Mouse (Mus musculus): ENCODE measurements around the gene Insr. TPM values are rescaled to one million over a fixed set of nuclear protein-coding genes. Genes with fewer than 3 reads are reported as not detected.
"Not testable (repeated sequence)": the region's sequence is repeated elsewhere in the genome, so short reads cannot be mapped to it uniquely, and the experiment has no call there.

Insr gene
- total RNA-seq, 2 experiments from 2014 or later = 6.1 to 14.1 TPM

DNA sequence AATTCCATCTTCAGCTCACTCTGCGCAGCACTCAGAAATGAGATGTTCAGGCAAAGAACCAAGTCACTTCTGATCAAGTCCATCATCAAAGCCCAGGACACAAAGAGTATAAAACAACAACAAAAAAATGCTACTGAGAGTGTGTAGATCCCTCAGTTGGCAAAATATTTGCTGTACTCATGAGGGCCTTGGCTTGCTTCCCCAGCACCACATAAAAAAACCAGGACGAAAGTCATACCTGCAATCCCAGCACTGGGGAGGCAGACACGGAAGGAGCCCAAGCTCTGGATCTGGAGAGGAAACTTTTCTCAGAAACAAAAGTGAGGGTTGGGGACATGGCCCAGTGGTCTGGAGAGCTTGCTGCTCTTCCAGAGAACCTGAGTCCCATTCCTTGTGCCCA lies 69.5 kb downstream of the Insr start:
- no peak for ATAC-seq (replicated peaks; ENCODE audit: low FRiP score, low TSS enrichment, poor library complexity, severe bottlenecking)

DNA sequence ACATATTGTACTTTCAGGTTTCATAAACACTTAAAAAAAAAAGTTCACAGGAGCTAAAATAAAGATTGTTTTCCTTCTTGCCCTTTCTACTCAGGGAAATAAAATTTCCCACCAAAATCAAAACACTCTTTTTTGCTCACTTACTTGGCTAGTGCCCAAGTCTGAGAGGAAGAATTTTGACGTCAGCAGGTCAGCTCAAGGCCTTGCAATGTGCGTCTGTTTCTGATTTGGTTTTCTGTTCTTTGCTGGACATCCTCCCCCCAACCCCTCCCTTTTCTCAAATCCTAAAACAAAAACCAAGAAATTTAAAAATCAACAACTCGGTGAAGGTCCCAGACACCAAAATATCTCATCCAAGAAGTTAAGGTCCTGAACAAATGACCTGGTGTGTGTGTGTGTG lies 70.1 kb downstream of the Insr start:
- no peak for ATAC-seq (replicated peaks; ENCODE audit: low FRiP score, low TSS enrichment, poor library complexity, severe bottlenecking)

DNA sequence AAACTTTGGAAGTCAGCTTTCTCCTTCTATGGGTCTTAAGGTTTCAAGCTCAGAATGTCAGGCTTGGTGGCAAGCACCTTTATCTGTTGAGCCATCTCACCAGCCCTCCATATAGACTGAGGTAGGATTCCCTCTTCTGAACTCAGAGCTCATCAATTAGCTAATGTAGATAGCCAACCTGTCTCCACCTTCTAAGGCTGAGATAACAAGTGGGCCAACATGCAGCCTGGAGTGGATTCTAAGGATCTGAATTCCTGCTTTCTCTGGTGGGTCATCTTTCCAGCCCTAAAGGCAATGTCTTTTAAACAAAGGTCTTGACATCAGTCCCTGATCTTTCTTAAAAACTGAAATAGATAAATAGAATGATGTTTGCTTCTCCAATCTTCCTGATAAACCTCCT lies 70.7 kb downstream of the Insr start:
- ATAC-seq (replicated peaks; ENCODE audit: low FRiP score, low TSS enrichment, poor library complexity, severe bottlenecking) = no peak

DNA sequence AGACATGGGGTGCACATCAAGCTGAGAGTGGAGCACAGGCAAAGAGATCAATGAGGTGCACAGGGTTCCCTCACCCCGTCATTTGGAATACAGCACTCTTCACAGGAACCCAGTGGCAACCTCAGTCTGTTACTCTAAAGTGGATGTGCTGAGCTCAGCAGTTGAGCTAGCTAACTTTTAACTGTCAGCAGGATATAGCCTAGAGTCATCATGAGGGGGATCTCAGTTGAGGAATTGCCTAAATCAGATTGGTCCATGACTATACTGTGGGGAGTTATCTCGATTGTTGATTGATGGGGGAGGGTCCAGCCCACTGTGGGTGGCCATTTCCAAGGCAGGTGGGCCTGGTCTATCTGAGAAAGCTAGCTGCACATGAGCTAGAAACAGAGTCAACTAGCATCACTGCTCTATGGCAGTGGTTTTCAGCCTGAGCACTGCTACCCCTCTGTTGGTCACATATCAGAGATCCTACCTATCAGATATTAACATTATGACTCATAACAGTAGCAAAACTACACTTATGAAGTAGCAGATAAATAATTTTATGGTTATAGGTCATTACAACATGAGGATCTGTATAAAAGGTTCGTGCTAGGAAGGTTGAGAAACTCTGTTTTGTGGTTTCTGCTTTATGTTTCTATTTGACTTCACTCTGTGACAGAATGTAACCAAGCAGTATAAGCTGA lies 74.5 kb downstream of the Insr start:
- ATAC-seq (replicated peaks; ENCODE audit: low FRiP score, low TSS enrichment, poor library complexity, severe bottlenecking) = no peak

DNA sequence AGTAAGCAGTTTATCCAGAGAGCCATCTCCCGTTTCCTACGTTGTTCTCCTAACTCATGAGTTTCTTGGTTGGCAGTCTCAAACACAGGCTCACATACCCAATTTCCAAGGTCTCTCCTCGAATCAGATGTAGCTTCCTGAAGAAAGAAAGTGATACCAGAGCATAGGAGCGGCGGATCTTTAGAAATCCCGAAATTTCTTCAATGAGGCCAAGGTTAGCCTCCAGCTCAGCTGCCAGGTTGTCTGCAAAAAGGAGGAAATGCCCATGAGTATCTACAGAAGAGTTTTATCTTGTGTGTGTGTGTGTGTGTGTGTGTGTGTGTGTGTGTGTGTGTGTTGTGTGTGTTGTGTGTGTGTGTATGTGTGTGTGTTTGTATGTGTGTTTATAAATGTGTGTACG lies 76.6 kb downstream of the Insr start:
- ATAC-seq (replicated peaks; ENCODE audit: low FRiP score, low TSS enrichment, poor library complexity, severe bottlenecking) = no peak

DNA sequence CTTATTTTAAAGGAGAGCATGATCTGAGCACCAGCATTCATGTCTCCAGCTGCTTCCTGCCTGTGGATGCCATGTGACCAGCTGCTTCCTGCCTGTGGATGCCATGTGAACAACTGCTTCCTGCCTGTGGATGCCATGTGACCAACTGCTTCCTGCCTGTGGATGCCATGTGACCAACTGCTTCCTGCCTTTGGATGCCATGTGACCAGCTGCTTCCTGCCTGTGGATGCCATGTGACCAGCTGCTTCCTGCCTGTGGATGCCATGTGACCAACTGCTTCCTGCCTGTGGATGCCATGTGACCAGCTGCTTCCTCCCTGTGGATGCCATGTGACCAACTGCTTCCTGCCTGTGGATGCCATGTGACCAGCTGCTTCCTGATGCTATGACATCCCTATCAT lies 85.1 kb downstream of the Insr start:
- ATAC-seq (replicated peaks; ENCODE audit: low FRiP score, low TSS enrichment, poor library complexity, severe bottlenecking) = not testable (repeated sequence)

DNA sequence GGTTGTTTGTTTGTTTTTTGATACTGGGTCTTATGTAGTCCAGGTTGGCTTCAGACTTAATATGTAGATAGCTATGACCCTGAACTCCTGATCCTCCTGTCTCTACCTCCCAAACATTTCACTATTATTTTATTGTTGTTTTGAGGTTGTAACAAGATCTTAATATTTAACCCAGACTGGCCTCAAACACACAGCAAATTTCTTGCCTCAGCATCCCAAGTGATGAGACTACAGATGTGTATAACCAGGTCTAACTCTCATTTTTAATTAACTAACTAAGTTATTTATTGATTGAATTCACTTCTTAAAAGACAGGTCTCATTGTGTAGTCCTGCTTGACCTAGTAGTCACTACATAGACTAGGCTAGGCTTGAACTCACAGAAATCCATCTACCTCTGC lies 88.4 kb downstream of the Insr start:
- no peak for ATAC-seq (replicated peaks; ENCODE audit: low FRiP score, low TSS enrichment, poor library complexity, severe bottlenecking)

DNA sequence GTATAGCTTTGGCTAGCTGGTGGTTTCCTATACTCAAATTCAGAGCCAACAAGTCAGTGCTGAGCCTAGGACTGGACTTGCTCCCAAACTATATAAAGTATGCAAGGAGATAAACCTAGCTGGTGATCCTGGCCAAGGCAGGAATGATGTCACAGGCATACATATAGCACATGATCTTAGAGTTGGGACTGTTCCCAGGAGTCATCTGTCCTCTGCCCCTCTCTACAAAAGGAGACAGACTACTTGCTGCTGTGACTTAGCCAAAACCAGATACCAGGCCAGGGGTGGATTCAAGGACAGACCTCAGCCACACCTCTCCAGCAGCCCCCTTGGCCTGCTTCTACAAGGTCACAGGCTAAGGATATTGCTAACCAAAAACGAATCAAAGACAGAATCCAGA lies 92.0 kb downstream of the Insr start:
- no peak for ATAC-seq (replicated peaks; ENCODE audit: low FRiP score, low TSS enrichment, poor library complexity, severe bottlenecking)

DNA sequence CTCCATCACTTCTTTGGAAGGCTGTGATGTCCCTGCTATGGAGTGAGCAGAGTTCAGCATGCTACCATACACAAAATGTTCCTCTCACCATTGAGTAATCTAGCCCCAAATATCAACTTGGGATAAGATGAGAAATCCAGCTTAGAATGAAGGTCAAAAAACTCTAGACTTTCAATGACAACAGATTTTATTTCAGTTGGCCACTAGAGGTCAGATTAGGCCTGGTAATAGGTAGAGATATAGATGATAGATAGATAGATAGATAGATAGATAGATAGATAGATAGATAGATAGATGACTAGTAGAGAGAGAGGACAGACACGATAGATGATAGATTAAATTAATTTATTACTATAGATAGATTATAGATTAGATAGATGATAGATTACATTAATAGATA lies 99.5 kb downstream of the Insr start:
- ATAC-seq (replicated peaks; ENCODE audit: low FRiP score, low TSS enrichment, poor library complexity, severe bottlenecking) = no peak

DNA sequence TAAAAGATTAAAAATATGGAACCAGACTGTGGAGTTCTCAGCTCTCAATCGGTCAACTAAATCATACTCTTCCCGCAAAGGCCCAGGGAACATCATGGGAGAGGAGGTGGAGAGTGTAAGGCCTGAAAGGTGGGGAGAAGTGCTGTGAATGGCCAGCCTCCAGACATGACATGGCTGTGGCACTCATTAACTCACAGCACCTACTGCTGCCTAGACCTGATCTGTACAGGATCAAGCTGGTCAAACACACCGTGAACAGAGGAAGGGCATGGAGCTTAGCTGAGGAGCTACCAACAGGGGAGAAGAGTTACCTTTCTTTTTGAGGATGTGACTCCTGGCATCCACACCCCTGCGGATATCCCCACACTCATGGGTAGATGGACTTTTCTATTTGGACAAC lies 102.0 kb downstream of the Insr start:
- no peak for ATAC-seq (replicated peaks; ENCODE audit: low FRiP score, low TSS enrichment, poor library complexity, severe bottlenecking)

DNA sequence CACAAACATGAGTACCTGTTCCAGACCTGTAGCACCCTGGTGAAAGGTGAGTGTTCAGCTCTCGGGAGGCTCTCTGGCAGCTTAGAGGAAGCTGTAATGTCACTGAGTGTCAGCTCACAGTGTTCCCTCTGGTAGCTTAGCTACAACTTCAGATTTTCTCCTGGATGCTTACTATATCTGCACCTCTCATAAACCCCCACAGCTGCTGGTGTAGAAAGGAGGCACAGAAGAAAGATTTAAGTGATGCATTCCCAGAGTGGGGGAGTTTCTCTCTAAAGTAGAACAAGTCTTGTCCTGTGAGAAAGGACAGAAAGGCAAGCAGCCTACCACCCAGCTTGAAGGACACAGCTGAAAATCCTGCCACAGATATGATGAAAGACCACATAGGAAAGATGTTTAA lies 107.2 kb downstream of the Insr start:
- ATAC-seq (replicated peaks; ENCODE audit: low FRiP score, low TSS enrichment, poor library complexity, severe bottlenecking) = no peak

DNA sequence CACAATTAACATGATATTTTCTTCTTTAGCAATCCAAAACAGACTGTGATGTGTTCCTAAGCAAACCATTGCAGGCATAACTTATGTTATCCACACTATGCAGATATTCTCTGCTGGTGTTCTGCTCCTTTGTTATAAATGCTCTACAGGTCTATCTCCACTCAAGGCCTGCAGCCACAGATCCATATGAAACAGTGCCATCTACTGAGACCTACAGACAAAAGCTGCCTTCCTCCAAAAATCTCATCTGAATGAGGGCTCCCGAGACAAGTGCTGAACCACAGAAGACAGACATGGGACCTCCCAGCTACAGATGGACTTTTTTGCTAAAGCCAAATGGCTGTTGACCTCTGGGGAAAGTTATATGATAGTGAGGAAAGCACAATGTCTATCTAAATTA lies 132.9 kb downstream of the Insr start:
- no peak for ATAC-seq (replicated peaks; ENCODE audit: low FRiP score, low TSS enrichment, poor library complexity, severe bottlenecking)

DNA sequence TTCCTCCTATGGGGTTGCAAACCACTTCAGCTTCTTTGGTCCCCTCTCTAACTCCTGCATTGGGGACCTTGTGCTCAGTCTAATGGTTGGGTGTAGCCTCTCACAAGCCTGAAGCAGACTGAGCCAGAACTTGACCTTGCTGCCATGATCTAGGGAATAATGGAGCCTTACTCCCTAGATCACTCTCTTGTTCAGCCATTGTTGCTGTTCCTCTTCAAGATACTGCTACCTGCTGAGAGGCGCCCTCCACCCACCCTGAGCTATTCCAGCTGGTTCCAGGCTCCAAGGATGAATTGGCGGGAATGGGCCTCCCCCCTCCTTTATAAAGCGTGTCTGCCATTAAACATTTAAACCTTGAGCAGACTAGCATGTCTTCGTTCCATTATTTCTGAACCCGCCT lies 179.0 kb downstream of the Insr start:
- ATAC-seq (replicated peaks; ENCODE audit: low FRiP score, low TSS enrichment, poor library complexity, severe bottlenecking) = not testable (repeated sequence)

Other genes with a start within 250 kb of the Insr start
- gene A430078G23Rik, start 73.8 kb upstream of the Insr start, total RNA-seq (2014; fragmentation: Nextera tagmentation) = 19.9 and 22.7 TPM in 2 replicates
- 11.6 and 12.4 TPM in 2 replicates for gene A430078G23Rik, start 73.8 kb upstream of the Insr start, total RNA-seq (2017)
- 17.3 and 22.9 TPM in 2 replicates for gene Arhgef18, start 113.4 kb upstream of the Insr start, total RNA-seq (2014; fragmentation: Nextera tagmentation)
- 10.3 and 14.1 TPM in 2 replicates for gene Arhgef18, start 113.4 kb upstream of the Insr start, total RNA-seq (2017)
- gene Pex11g, start 188.1 kb upstream of the Insr start, total RNA-seq (2014; fragmentation: Nextera tagmentation) = 2.0 and 3.0 TPM in 2 replicates
- gene Pex11g, start 188.1 kb upstream of the Insr start, total RNA-seq (2017) = 1.3 and 6.2 TPM in 2 replicates
- gene Tex45, start 191.2 kb upstream of the Insr start, total RNA-seq (2014; fragmentation: Nextera tagmentation) = not detected in 2 replicates
- gene Tex45, start 191.2 kb upstream of the Insr start, total RNA-seq (2017) = not detected in 2 replicates
- gene Zfp358, start 213.5 kb upstream of the Insr start, total RNA-seq (2014; fragmentation: Nextera tagmentation) = 8.8 and 9.3 TPM in 2 replicates
- gene Zfp358, start 213.5 kb upstream of the Insr start, total RNA-seq (2017) = 2.7 and 5.9 TPM in 2 replicates
- gene Mcoln1, start 220.8 kb upstream of the Insr start, total RNA-seq (2014; fragmentation: Nextera tagmentation) = 47.2 and 49.7 TPM in 2 replicates
- gene Mcoln1, start 220.8 kb upstream of the Insr start, total RNA-seq (2017) = 21.0 and 23.1 TPM in 2 replicates
- 80.9 and 107 TPM in 2 replicates for gene Pnpla6, start 235.8 kb upstream of the Insr start, total RNA-seq (2014; fragmentation: Nextera tagmentation)
- 28.9 and 35.4 TPM in 2 replicates for gene Pnpla6, start 235.8 kb upstream of the Insr start, total RNA-seq (2017)

All from megakaryocyte-erythroid progenitor cell, adult 5-6 weeks (primary cell).